Mouse (Mus musculus): ENCODE results near the gene Ldha.

DNA sequence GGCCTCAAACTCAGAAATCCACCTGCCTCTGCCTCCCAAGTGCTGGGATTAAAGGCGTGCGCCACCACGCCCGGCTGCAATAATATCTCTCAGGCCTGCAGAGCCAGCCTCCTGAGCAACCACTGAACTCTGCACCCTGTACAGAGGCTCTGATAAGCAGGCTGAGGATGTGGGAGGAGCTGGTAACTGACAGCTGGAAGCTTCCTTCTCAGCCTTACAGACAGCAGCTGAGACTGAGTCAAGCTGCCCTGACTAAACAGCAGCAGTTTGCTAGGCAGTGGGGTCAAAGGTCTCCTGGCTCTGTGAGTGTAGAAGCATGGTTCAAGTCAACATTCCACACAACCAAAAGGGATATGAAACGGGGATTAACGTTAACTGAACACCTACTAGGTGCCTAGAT lies 8.0 kb upstream of the Ldha start:
- no peak for TF ChIP-seq CTCF (IDR thresholded peaks at IDR 0.05; ENCODE audit: borderline replicate concordance, extremely low read depth, insufficient read depth, insufficient read length)
- no peak for TF ChIP-seq POLR2A (IDR thresholded peaks at IDR 0.05; ENCODE audit: borderline replicate concordance, extremely low read depth, insufficient read depth, insufficient read length, poor library complexity, severe bottlenecking)
